Mouse (Mus musculus) ES-Bruce4 (cell line): ENCODE measurements around the gene Mrm3.

Experiments used
- CTCF ChIP-seq: IDR thresholded peaks from one replicate; pipeline ENCODE4 v1.8.1; 2011; ENCODE audit warnings: low read depth, low read length
- POLR2A ChIP-seq: IDR thresholded peaks from one replicate; pipeline ENCODE4 v1.8.1; 2011; ENCODE audit warnings: low read length; ENCODE audit not compliant: insufficient read depth

GRCm38 (mm10) chr11:76247239-76247638 lies 3.7 kb downstream of the Mrm3 start:
- TF ChIP-seq CTCF: no peak
- TF ChIP-seq POLR2A: no peak
